Mouse (Mus musculus): Measurements from ENCODE around the gene Nucks1. TPM values are rescaled to one million over a fixed set of nuclear protein-coding genes. Genes with fewer than 3 reads are reported as not detected.

Gene Nucks1
- total RNA-seq, 2 experiments from 2014 or later, result 35.0 to 83.3 TPM

- ATAC-seq (replicated peaks; ENCODE audit: low FRiP score, poor library complexity, severe bottlenecking), result peak; percentile 82
Observed at GRCm38 (mm10) chr1:131910674-131911558, 582 bp downstream of the Nucks1 start.

DNA sequence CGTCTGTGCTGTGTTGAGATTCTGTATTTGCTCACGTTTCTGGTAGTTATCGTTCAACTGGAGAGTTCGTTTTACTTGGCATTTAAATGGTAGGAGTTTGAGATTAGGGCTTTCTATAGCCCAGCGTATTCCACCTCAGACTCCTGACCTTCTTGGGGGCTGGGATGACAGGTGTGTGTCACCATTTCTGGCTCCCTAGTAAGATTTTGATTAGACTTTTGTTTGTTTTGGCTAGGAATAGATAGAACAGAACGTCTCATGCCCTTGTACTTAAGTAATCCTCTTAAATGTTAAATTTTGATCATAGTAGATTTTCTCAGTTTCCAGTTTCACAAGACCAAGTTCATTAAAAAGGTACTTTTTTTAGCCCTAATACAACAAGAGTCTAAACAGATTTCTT lies 7.3 kb downstream of the Nucks1 start:
- ATAC-seq (replicated peaks; ENCODE audit: low FRiP score, poor library complexity, severe bottlenecking), result no peak

- no peak for ATAC-seq (replicated peaks; ENCODE audit: low FRiP score, poor library complexity, severe bottlenecking)
Observed at GRCm38 (mm10) chr1:131919052-131919451, 8.7 kb downstream of the Nucks1 start.

GRCm38 (mm10) chr1:131922100-131922499 lies 11.8 kb downstream of the Nucks1 start:
- ATAC-seq (replicated peaks; ENCODE audit: low FRiP score, poor library complexity, severe bottlenecking), result no peak

- ATAC-seq (replicated peaks; ENCODE audit: low FRiP score, poor library complexity, severe bottlenecking), result no peak
Observed at GRCm38 (mm10) chr1:131933471-131933870, 23.1 kb downstream of the Nucks1 start.

GRCm38 (mm10) chr1:131937659-131938305 lies 27.4 kb downstream of the Nucks1 start:
- no peak for ATAC-seq (replicated peaks; ENCODE audit: low FRiP score, poor library complexity, severe bottlenecking)

GRCm38 (mm10) chr1:131938811-131939210 lies 28.5 kb downstream of the Nucks1 start:
- ATAC-seq (replicated peaks; ENCODE audit: low FRiP score, poor library complexity, severe bottlenecking), result no peak

DNA sequence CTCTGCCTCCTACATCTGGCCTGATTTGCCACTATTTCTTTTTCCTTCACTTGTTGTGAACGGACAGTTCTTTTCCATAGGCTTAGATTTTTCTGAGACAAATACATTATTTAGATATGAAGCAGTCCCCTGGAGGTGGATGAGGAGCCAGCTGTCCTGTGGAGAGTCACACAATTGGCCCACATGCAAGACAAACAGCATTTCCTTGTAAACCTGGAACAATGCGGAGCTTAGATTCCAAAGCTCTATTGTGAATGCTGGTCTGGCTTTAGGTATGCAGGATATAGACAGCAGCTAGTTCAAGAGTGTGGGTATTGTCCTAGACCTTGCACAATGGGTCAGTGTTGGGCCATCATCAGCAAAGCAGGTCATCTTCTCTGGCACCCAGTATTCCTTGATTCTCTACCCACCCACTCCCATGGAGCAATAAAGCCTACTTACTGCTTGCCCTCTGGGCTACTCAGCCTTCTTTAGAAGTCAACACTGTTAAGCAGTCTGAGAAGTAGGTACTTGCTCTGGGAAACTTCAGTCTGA lies 30.4 kb downstream of the Nucks1 start:
- ATAC-seq (replicated peaks; ENCODE audit: low FRiP score, poor library complexity, severe bottlenecking), result no peak

DNA sequence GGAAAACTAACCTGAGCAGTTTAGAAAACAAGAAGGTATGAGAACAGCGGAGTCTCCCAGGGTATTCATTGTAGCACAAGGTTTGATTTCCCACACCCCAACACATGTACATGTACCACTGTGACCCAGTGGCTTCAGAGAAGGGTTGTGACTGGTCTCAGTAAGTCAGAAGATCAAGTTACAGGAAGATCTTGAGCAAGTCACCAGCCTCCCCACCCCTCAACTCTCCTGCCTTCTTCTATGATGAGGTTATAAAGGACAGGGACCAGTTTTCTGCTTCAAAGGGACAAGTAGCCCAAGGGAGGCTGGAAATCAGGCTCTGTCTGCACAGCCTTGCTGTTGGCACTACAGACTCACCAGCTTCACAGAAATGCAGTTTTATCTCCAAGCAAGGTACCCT lies 31.2 kb downstream of the Nucks1 start:
- no peak for ATAC-seq (replicated peaks; ENCODE audit: low FRiP score, poor library complexity, severe bottlenecking)

- ATAC-seq (replicated peaks; ENCODE audit: low FRiP score, poor library complexity, severe bottlenecking), result no peak
Observed at GRCm38 (mm10) chr1:131942621-131943590, 32.6 kb downstream of the Nucks1 start.

- ATAC-seq (replicated peaks; ENCODE audit: low FRiP score, poor library complexity, severe bottlenecking), result no peak
Observed at GRCm38 (mm10) chr1:131945674-131946440, 35.5 kb downstream of the Nucks1 start.

DNA sequence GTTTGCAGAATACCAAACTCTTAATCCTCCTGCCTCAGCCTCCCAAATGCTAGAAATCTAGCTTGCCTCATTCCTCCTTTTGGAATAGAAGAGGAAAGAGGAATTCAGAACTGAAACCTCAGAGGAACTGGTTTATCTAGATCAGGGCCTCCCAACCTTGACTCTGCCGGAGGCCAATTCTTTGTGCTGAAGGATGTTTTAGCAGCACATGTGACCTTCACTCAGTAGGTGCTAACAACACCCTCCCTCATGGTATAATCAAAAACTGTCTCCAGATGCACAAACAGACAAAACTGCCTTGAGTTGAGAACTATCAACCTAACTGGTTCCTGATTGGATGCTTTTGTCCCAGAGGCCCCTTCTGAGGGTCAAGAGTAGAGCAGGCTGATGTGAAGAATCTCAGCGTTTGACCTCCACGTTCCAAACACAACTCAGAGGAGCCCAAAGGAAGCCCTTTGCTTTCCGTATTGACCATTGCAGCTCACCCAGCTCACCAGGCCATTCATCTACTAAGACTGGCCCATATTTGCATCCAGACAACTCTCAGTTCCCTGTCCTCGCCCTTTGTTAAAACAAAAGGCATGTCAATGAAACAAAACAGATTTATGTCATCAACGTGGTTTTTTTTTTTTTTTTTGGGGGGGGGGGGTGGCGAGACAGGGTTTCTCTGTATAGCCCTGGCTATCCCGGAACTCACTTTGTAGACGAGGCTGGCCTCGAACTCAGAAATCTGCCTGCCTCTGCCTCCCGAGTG lies 36.3 kb downstream of the Nucks1 start:
- no peak for ATAC-seq (replicated peaks; ENCODE audit: low FRiP score, poor library complexity, severe bottlenecking)

- no peak for ATAC-seq (replicated peaks; ENCODE audit: low FRiP score, poor library complexity, severe bottlenecking)
Observed at GRCm38 (mm10) chr1:131947997-131948525, 37.7 kb downstream of the Nucks1 start.

GRCm38 (mm10) chr1:131954242-131954865 lies 44.0 kb downstream of the Nucks1 start:
- ATAC-seq (replicated peaks; ENCODE audit: low FRiP score, poor library complexity, severe bottlenecking), result no peak

DNA sequence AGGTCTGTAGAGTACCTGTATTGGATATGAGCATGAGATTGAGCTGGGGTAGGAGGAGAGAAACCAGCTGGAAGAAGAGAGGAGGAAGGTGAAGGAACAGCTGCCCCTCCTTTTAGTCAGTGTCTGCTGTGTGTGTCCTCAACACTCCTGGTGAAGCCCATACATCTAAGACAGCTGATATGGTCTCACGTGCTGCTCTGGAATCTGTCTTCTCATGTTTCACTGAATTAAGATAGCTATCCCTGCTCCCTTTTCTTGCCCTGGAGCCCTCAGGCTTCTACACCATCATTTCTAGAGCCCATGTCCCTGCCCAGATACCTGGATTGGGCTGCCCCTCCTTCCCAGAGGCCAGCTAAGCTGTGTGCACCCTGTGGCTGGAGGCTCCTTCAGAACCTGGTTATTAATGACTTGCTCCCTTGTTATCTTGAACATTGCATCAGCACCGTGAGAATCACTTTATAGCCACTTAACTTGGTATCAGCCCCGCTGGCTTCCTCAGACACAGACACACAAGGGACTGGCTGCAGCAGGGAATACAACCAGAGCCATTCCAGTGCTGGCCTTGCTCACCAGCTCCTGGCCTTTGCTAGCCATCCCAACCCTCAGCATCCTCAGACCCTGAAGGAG lies 44.9 kb downstream of the Nucks1 start:
- no peak for ATAC-seq (replicated peaks; ENCODE audit: low FRiP score, poor library complexity, severe bottlenecking)

GRCm38 (mm10) chr1:131957416-131957815 lies 47.1 kb downstream of the Nucks1 start:
- no peak for ATAC-seq (replicated peaks; ENCODE audit: low FRiP score, poor library complexity, severe bottlenecking)

DNA sequence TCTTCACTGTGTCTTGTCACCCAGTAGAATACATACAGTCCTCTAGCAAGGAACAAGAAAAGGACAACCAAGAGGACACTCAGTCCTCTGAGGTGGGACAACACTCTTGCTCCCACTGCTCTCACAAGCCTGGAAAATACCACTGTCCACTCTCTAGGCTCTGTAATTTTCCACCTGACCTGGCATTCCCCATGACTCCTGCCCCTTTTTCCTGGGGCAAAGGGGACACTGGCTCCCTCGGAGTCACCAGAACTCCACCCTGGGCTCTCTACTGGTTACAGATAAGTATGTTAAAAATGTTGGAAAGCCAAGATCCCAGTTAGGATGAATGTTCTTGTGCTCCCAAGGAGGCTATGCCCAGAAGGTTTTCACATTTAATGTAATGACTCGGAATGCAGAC lies 50.7 kb downstream of the Nucks1 start:
- ATAC-seq (replicated peaks; ENCODE audit: low FRiP score, poor library complexity, severe bottlenecking), result no peak

Measured in erythroblast, adult 5-6 weeks (primary cell).